Mouse (Mus musculus) neural tube, embryonic 14.5 days (tissue): ENCODE measurements around the gene Clec12a. TPM values are rescaled to one million over a fixed set of nuclear protein-coding genes. Genes with fewer than 3 reads are reported as not detected.

Experiments used
- ATAC-seq: fragments of 200-750 bp; cut with Nextera tagmentation; 2 replicates; pipeline ENCODE4 v1.8.0; 2017; ENCODE audit warnings: low read depth, mild to moderate bottlenecking, moderate TSS enrichment, moderate library complexity
- H3K27ac ChIP-seq: fragments of 300-500 bp; sonication (generic); 2 replicates; pipeline ENCODE4 v1.5.1; 2014; ENCODE audit warnings: low read depth, mild to moderate bottlenecking, control low read depth, low read length, moderate library complexity, mixed read lengths
- H3K27me3 ChIP-seq: fragments of 300-500 bp; sonication (generic); 2 replicates; pipeline ENCODE4 v1.6.1; 2014; ENCODE audit warnings: low read length; ENCODE audit not compliant: control insufficient read depth, insufficient read depth
- H3K36me3 ChIP-seq: fragments of 300-500 bp; sonication (generic); 2 replicates; pipeline ENCODE4 v1.6.1; 2014; ENCODE audit warnings: low read length, mixed read lengths; ENCODE audit not compliant: control insufficient read depth, insufficient read depth
- H3K4me1 ChIP-seq: fragments of 300-500 bp; sonication (generic); 2 replicates; pipeline ENCODE4 v1.6.1; 2014; ENCODE audit warnings: low read length; ENCODE audit not compliant: control insufficient read depth, insufficient read depth
- H3K4me2 ChIP-seq: fragments of 300-500 bp; sonication (generic); 2 replicates; pipeline ENCODE4 v1.6.1; 2014; ENCODE audit warnings: mild to moderate bottlenecking, low read depth, low read length, control low read depth
- H3K4me3 ChIP-seq: fragments of 300-500 bp; sonication (generic); 2 replicates; pipeline ENCODE4 v1.5.1; 2014; ENCODE audit warnings: low read depth, low read length, control low read depth, mixed read lengths
- H3K9ac ChIP-seq: fragments of 300-500 bp; sonication (generic); replicated peaks from 2 replicates; pipeline ENCODE4 v1.6.1; 2014; ENCODE audit warnings: low read depth, mild to moderate bottlenecking, control low read depth, low read length, mixed read lengths
- H3K9me3 ChIP-seq: fragments of 300-500 bp; sonication (generic); 2 replicates; pipeline ENCODE4 v1.6.1; 2016; ENCODE audit warnings: low read length; ENCODE audit not compliant: control insufficient read depth
- WGBS: fragments of 180-500 bp; shearing (Covaris S2); extraction: QIAGEN DNeasy Blood & Tissue Kit; methylation state at CpG from one replicate; pipeline ENCODE4 v1.1.7; 2014; 5-methylcytosine and 5-hydroxymethylcytosine counted together
- polyA plus RNA-seq: library from polyadenylated mRNA; unstranded; fragments of >200 nt; fragmentation: Nextera tagmentation; extraction: Ambion mirVana; gene quantifications from 2 replicates; pipeline ENCODE4 v1.2.1, GENCODE M21; 2014

Gene Clec12a
- polyA plus RNA-seq, 1 experiment from 2014 or later, result 0.48 TPM

- H3K4me2 ChIP-seq, result no peak overlapping the region
- H3K9me3 ChIP-seq, result no peaks in the 10 kb centered on the region
- 96% methylated on average over 2 of the region's 2 CpGs for WGBS
- H3K4me3 ChIP-seq, result no peak overlapping the region
- H3K27me3 ChIP-seq, result no peaks in the 10 kb centered on the region
- no peak overlapping the region for H3K27ac ChIP-seq
- ATAC-seq, result no peak
- H3K36me3 ChIP-seq, result no peaks in the 10 kb centered on the region
- H3K4me1 ChIP-seq, result no peaks in the 10 kb centered on the region
- H3K9ac ChIP-seq, result no peak overlapping the region
Observed at GRCm38 (mm10) chr6:129359515-129359914, 17.0 kb downstream of the Clec12a start.

GRCm38 (mm10) chr6:129363942-129364341, 21.5 kb downstream of the Clec12a start:
- Histone ChIP-seq H3K36me3 (no peaks in the 10 kb centered on the region), H3K27ac (no peak overlapping the region), H3K27me3 (no peaks in the 10 kb centered on the region), H3K4me2 (no peak overlapping the region), H3K9ac (no peak overlapping the region), H3K4me1 (no peaks in the 10 kb centered on the region), H3K4me3 (no peak overlapping the region), H3K9me3 (no peaks in the 10 kb centered on the region)
- no peak for ATAC-seq
- WGBS, result 23% methylated on average over 1 of the region's 1 CpGs

- Histone ChIP-seq H3K27me3 (no peaks in the 10 kb centered on the region), H3K9ac (no peak overlapping the region), H3K4me2 (no peak overlapping the region), H3K27ac (no peak overlapping the region), H3K4me3 (no peak overlapping the region), H3K36me3 (no peaks in the 10 kb centered on the region), H3K9me3 (no peaks in the 10 kb centered on the region), H3K4me1 (no peaks in the 10 kb centered on the region)
- WGBS, result 24% methylated on average over 6 of the region's 6 CpGs
- ATAC-seq, result peak; percentile 75
Observed at GRCm38 (mm10) chr6:129365959-129366359, 23.5 kb downstream of the Clec12a start.

GRCm38 (mm10) chr6:129369374-129370132, 27.1 kb downstream of the Clec12a start:
- Histone ChIP-seq H3K27me3 (no peaks in the 10 kb centered on the region), H3K36me3 (no peaks in the 10 kb centered on the region), H3K4me3 (no peak overlapping the region), H3K4me2 (no peak overlapping the region), H3K9me3 (no peaks in the 10 kb centered on the region), H3K4me1 (no peaks in the 10 kb centered on the region), H3K27ac (no peak overlapping the region), H3K9ac (no peak overlapping the region)
- WGBS, result 71% methylated on average over 7 of the region's 7 CpGs
- no peak for ATAC-seq

DNA sequence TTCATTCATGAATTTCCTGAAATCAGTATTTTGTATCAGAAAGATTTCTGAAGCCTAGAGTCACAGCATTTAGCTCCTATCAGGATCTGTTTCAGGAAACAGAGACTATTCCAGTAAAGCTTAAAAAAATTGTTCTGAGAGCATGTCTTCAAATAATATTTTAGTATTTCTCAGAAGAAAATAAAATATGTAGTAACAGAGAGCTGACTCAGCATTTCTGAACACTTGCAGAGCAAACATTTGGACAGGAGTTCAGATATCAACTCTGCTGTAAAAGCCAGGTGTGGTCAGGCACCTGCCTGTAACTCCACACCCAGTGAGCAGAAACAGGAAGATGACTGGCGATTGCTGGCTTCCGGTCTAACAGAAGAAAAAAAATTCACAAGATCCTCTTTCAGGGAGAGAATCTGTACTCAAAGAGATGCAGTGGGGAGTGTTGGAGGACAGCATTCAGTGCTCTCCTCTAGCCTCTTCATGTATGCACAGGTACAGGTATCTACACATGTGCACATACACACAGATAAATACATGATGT, 32.5 kb downstream of the Clec12a start:
- no peaks in the 10 kb centered on the region for H3K36me3 ChIP-seq
- no peaks in the 10 kb centered on the region for H3K9me3 ChIP-seq
- H3K4me2 ChIP-seq, result no peak overlapping the region
- no peak overlapping the region for H3K4me3 ChIP-seq
- H3K27ac ChIP-seq, result no peak overlapping the region
- no peaks in the 10 kb centered on the region for H3K4me1 ChIP-seq
- H3K27me3 ChIP-seq, result no peaks in the 10 kb centered on the region
- 77% methylated on average over 2 of the region's 2 CpGs for WGBS
- H3K9ac ChIP-seq, result no peak overlapping the region
- ATAC-seq, result no peak

DNA sequence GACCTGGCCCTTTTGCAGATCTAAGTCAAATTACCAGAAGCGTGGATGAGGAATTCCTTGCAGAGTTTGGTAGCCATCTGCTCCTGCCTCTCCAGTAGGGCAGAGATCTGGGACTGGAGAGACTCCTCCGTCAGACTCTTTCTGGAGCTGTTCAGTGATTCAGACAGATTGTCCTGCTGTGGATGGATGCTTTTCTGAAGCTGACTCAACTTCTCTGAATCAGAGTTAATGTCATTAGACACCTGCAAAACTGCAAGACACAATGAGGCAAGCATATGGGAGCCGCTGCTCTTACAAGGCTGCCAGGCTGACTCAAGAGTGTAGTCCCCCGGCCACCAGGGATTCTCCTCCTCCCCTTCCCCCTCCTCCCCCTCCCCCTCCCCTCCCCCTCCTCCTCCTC, 38.0 kb downstream of the Clec12a start:
- Histone ChIP-seq H3K4me2 (no peak overlapping the region), H3K36me3 (no peaks in the 10 kb centered on the region), H3K9ac (no peak overlapping the region), H3K27me3 (no peaks in the 10 kb centered on the region), H3K27ac (no peak overlapping the region), H3K9me3 (no peaks in the 10 kb centered on the region), H3K4me1 (no peaks in the 10 kb centered on the region), H3K4me3 (no peak overlapping the region)
- no peak for ATAC-seq
- WGBS, result 52% methylated on average over 4 of the region's 4 CpGs

- Histone ChIP-seq H3K9ac (no peak overlapping the region), H3K4me1 (no peaks in the 10 kb centered on the region), H3K27me3 (no peaks in the 10 kb centered on the region), H3K4me2 (no peak overlapping the region), H3K4me3 (no peak overlapping the region), H3K9me3 (no peaks in the 10 kb centered on the region), H3K36me3 (no peaks in the 10 kb centered on the region), H3K27ac (no peak overlapping the region)
- 89% methylated on average over 1 of the region's 1 CpGs for WGBS
- no peak for ATAC-seq
Observed at GRCm38 (mm10) chr6:129381736-129382135, 39.2 kb downstream of the Clec12a start.

DNA sequence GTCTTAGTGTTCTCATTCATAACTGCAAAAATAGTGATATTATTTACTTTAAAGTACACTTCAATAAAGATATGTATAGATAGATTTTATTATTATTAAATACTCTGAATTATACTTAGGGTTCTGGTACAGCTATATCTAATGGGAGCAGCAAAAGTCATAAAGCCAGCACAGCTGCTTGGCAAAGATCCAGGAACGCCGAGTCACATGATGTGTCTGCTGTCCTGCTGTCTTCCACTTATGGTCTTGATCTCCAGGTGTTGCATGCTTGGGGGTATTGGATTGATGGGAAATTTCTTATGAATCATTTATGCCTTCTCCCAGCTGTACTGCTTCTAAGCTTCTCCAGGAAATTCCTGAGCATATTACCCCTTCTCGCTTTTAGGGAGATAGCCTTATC, 41.0 kb downstream of the Clec12a start:
- H3K4me1 ChIP-seq, result no peaks in the 10 kb centered on the region
- no peak overlapping the region for H3K9ac ChIP-seq
- ATAC-seq, result no peak
- no peak overlapping the region for H3K27ac ChIP-seq
- no peak overlapping the region for H3K4me2 ChIP-seq
- 75% methylated on average over 3 of the region's 3 CpGs for WGBS
- H3K4me3 ChIP-seq, result no peak overlapping the region
- H3K9me3 ChIP-seq, result no peaks in the 10 kb centered on the region
- no peaks in the 10 kb centered on the region for H3K27me3 ChIP-seq
- H3K36me3 ChIP-seq, result no peaks in the 10 kb centered on the region

- Histone ChIP-seq H3K4me3 (no peak overlapping the region), H3K27me3 (no peaks in the 10 kb centered on the region), H3K9ac (no peak overlapping the region), H3K27ac (no peak overlapping the region), H3K4me1 (no peaks in the 10 kb centered on the region), H3K36me3 (no peaks in the 10 kb centered on the region), H3K9me3 (no peaks in the 10 kb centered on the region), H3K4me2 (no peak overlapping the region)
- peak; percentile 21; the same call in 1 of the 2 replicates for ATAC-seq
- WGBS, result 40% methylated on average over 4 of the region's 4 CpGs
Observed at GRCm38 (mm10) chr6:129385000-129385399, 42.5 kb downstream of the Clec12a start.
